Mouse (Mus musculus) adrenal gland, postnatal 14 days (tissue): ENCODE results near the gene Apmap. TPM values are rescaled to one million over a fixed set of nuclear protein-coding genes. Genes with fewer than 3 reads are reported as not detected.

Experiments used
- DNase-seq: peaks from one replicate; pipeline ENCODE4 v3.0.0; 2021; ENCODE audit warnings: mixed read lengths
- long read RNA-seq, 2 experiments: library from polyadenylated mRNA; stranded (forward); transcript quantifications; one replicate each; pipeline ENCODE4 v2.0.0; 2021
- total RNA-seq: library from RNA; stranded (reverse); gene quantifications from 2 replicates; pipeline ENCODE4 v1.2.3, GENCODE M21; 2021

Apmap gene
- 161 and 180 TPM in 2 replicates for total RNA-seq
- long read RNA-seq, experiment 1, transcript Apmap-201 (9 exons, 2,235 nt), result major isoform, 160 of 223 reads
- long read RNA-seq, experiment 1, partial matches to known transcripts, result 32 of 223 reads
- long read RNA-seq, experiment 1, other reads (novel, unspliced or antisense), result 31 of 223 reads
- long read RNA-seq, experiment 2, transcript Apmap-201 (9 exons, 2,235 nt), result major isoform, 82 of 122 reads
- long read RNA-seq, experiment 2, partial matches to known transcripts, result 29 of 122 reads
- long read RNA-seq, experiment 2, other reads (novel, unspliced or antisense), result 11 of 122 reads

- DNase-seq, result peak; percentile 99
These were observed at the start of gene Apmap for GRCm38 (mm10) chr2:150608087-150608799. Apmap (minus strand) TSS chr2:150608567.

- DNase-seq, result no peak
These were observed 48.8 kb upstream of the Apmap start for GRCm38 (mm10) chr2:150656975-150657768.

DNA sequence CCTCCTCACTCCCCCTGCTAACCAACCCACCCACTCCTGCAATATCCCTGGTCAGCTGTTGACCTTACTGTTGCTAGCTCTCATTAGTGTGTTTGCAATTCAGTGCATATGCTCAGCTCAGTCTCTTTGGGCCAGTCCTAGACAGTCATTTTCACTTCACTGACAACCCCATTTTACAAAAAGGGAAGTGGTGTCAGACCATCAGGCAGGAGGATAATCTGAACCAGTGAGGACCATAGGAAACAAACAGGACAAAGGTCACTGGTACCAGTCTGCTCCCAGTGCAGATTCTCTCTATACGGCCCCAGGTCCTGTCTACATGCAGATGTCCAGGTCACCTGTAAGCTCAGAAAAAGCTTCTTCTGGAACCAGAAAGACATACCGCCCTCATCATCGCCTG is 47.7 kb upstream of the Apmap start:
- DNase-seq, result no peak

GRCm38 (mm10) chr2:150655290-150655689 is 46.9 kb upstream of the Apmap start:
- DNase-seq, result no peak

DNA sequence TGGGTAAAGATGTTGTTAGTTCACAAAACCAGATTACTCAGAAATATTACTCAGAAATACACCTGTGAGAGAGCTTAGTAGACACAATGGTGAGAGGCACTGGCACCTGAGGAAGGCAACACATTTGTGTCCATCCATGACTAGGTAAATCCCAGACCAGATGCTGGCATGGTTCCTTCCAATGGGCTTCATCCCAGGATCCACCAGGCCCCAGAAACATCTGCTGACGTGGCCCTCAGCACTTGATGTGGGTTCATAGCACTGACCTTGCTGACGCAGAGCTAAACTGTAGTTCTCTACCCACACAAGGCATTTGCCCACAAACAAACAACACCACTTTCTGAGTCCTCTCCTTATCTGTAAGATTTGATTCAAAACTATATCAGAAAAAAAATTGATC is 46.4 kb upstream of the Apmap start:
- DNase-seq, result no peak

GRCm38 (mm10) chr2:150651366-150651765 is 43.0 kb upstream of the Apmap start:
- DNase-seq, result no peak

DNA sequence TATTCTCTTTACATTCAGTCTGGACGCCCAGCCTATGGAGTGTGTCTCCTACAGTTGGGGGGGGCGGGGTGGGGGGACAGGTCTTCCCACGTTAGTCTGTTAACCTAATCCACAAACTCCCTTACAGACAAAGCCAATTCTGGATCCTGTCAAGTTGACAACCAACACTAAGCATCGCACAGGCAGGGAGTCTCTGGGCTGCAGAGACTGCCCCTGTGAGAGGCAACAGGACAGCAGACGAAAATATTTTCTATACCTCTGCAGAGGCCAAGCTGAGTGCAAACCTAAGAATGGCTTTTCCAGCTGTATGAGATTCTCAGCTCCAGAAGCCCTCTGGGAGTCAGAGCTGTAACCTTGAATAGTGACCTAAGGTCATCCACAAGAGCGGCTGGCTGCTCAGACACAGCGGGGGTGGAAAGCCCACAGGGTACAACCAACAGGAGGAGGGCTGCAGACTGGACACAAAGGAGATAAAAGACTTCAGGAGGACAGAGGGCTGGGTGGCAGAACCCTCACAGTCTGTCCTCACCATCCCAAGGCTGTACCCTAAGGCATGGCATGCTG is 42.2 kb upstream of the Apmap start:
- no peak for DNase-seq

GRCm38 (mm10) chr2:150648300-150648895 is 40.0 kb upstream of the Apmap start:
- peak; percentile 50 for DNase-seq

- no peak for DNase-seq
These were observed 39.4 kb upstream of the Apmap start for GRCm38 (mm10) chr2:150647681-150648299.

GRCm38 (mm10) chr2:150646411-150647121 is 38.2 kb upstream of the Apmap start:
- no peak for DNase-seq

DNA sequence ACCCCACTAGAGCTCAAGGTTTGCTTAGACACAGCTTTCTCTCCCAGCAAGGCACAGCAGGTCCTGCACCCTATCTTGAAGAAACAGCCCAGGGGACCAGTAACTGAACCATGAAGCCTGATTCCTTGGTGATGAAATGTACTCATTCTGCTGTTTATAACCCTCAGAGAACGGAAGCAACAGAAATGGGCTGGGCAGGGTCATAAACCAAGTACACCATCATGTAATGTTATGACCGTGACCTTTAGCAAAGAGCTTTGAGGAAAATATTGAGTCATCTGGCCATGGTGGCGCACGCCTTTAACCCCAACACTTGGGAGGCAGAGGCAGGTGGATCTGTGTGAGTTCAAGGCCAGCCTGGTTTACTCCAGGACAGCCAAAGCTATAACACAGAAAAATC is 36.9 kb upstream of the Apmap start:
- peak; percentile 25 for DNase-seq

- DNase-seq, result no peak
These were observed 35.5 kb upstream of the Apmap start for GRCm38 (mm10) chr2:150643726-150644415.

GRCm38 (mm10) chr2:150643166-150643565 is 34.8 kb upstream of the Apmap start:
- peak; percentile 26 for DNase-seq

DNA sequence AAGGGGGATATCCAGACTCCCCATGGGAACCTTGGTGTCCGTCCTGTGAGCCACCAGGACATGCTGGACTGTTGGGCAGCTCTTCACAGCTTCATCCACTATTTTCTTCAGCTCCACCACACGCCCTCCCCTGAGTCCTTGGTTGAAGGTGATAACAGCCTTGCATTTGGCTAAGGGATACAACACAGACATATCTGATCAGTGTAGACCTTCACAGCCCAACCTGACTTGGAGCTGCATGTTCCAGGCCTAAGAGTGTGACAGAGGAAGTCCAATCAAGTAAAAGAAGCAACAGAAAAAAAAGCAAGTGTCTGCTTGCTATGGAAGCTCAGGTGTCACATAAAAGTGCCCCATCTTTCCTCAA is 30.0 kb upstream of the Apmap start:
- no peak for DNase-seq

- DNase-seq, result no peak
These were observed 29.5 kb upstream of the Apmap start for GRCm38 (mm10) chr2:150637702-150638369.

DNA sequence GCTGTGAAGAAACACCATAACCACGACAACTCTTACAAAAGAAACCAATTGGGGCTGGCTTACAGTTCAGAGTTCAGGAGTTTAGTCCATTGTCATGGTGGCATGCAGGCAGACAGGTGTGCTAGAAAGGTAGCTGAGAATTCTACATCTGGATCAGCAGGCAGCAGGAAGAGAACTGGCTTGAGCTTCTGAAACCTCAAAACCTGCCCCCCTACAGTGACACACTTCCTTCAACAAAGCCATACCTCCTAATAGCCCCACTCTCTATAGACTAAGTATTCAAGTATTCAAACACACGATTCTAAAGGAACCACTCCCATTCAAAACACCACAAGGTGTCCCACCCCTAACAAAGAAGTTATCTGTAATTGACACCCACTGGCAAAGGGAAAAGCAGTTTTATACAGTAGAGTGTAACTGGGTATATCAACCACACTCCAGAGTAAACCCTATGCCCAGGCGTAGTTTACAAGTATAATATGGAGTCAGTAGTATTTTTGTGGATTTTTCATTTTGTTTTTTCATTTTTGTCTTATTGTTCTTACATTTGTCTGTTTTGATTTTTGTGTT is 27.6 kb upstream of the Apmap start:
- DNase-seq, result no peak

- no peak for DNase-seq
These were observed 20.9 kb upstream of the Apmap start for GRCm38 (mm10) chr2:150629255-150629654.

DNA sequence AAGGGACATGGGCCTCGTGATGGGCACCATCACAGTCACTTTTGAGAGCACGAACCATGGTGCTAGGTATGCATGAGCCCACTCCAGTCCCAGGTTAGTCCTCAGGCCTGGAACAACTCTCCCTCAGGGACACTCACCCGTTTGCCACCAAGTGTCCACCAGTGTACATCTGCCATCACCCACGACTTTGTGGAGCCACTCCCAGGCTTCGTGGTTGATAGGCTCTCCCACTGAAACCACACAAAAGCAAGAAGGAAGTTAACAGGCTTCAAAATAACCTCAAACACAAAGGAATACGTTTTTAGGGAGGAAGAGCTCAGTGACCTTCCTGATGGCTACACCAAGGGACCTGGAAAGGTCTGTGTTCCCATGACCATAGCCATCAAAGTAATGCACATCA is 18.8 kb upstream of the Apmap start:
- DNase-seq, result no peak

DNA sequence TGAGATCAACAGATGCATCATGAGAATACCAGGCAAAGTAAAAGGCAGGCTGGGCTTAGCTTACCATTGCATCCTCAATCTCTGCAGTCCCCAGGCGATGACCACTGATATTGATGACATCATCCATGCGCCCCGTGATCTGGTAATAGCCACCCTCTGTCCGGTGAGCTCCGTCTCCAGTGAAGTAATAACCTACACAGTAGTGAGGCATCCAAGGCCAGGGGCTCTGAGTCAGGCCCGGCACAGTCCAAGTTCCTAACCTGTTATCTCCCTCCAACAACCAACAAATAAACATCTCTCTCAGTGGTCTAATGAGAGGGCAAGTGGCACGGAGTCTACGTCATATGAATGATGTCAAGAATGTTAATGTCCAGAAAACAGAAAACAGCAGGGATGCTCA is 16.6 kb upstream of the Apmap start:
- peak; percentile 57 for DNase-seq

- peak; percentile 10 for DNase-seq
These were observed 15.6 kb upstream of the Apmap start for GRCm38 (mm10) chr2:150623957-150624356.
